Comparison of ENCODE assay signal across 18 mouse cellular contexts in the genomic region with DNA sequence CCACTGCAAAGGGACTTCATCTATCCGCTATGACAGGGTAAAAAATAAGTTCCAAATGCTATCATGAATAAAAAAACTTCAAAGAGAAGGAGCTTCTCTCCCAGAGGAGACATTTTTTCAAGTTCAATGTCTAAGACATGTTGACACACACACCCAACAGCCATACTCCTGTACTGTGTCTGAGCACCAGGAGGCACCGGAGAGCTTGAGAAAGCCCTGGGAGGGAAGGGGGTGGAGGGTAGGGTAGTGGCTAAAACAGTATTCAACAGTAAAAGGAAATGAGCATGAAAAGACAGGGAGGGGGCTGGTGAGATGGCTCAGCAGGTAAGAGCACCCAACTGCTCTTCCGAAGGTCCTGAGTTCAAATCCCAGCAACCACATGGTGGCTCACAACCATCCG. TPM values are rescaled to one million over a fixed set of nuclear protein-coding genes. Genes with fewer than 3 reads are reported as not detected.
DNase-seq lines count a peak whose midpoint lies in the region; TF ChIP-seq lines count a peak whose summit lies in the region.
"Had no signal": no experiment of that assay in that cellular context is flagged by ENCODE, and none has a peak within 500 bp of the region (broad histone marks: within the 10 kb centered on the region; RNA-seq: fewer than 3 reads in every experiment).

No protein-coding gene starts in this region.

- TF ChIP-seq CTCF in gastrocnemius, adult 2 months (IDR thresholded peaks at IDR 0.05): no peak
- no peak for TF ChIP-seq CTCF in layer of hippocampus, adult 2 months (conservative IDR thresholded peaks at IDR 0.05)

- H3K4me3 ChIP-seq in gastrocnemius, adult 2 months: no peak overlapping the region
- H3K4me3 ChIP-seq in layer of hippocampus, adult 2 months: no peak overlapping the region
- H3K4me3 ChIP-seq: heart, embryonic 15.5 days; hindbrain, embryonic 10.5 days; left cerebral cortex, adult 2 months; limb, embryonic 12.5 days; liver, embryonic 15.5 days; midbrain, embryonic 13.5 days had no signal

- intact Hi-C loops in gastrocnemius, adult 2 months (cut with DNase I): no loop called here

- DNase-seq in 416B (ENCODE audit: low read depth) (peak; percentile 11), A20 (ENCODE audit: low read depth, low spot score) (peak; percentile 27)
- peak; percentile 63 for DNase-seq in T-cell, adult 2 months (ENCODE audit: low spot score)
- DNase-seq in naive thymus-derived CD4-positive, alpha-beta T cell, adult 2 months (ENCODE audit: low read depth): peak; percentile 67
- DNase-seq in layer of hippocampus, postnatal 10 days (ENCODE audit: low spot score in 2 of 2): no peak
- DNase-seq in gastrocnemius, adult 2 months: no peak
- DNase-seq in layer of hippocampus, adult 2 months (ENCODE audit: low spot score in 2 of 2): no peak
- DNase-seq: adrenal gland, postnatal 36 days; cerebellum, postnatal 14 days; gastrocnemius, postnatal 36 days; kidney, adult 8-10 months; lung, postnatal 36 days had no signal

- no peak overlapping the region for H3K27ac ChIP-seq in gastrocnemius, adult 2 months
- H3K27ac ChIP-seq in layer of hippocampus, adult 2 months: no peak overlapping the region
- H3K27ac ChIP-seq: heart, embryonic 15.5 days; hindbrain, embryonic 10.5 days; left cerebral cortex, adult 2 months; limb, embryonic 12.5 days; liver, embryonic 15.5 days; midbrain, embryonic 13.5 days had no signal

RNA-seq across cellular contexts. Expression of a gene that starts 58.6 kb away (rescaled TPM):
- total RNA-seq in layer of hippocampus, postnatal 10 days (2021): 10 to 100 TPM; 61.5 to 72.0 TPM
- under 1 TPM; 0.50 to 0.71 TPM for total RNA-seq in gastrocnemius, adult 2 months (2021)
- total RNA-seq in layer of hippocampus, adult 2 months (2021): 10 to 100 TPM; 45.3 to 46.9 TPM

Comparison
In these comparisons a context has a peak if more than half of its experiments do, and no peak if none do; other contexts are left out.
1. DNase-seq: peak in 416B (single experiment), A20 (single experiment), T-cell, adult 2 months (single experiment) and naive thymus-derived CD4-positive, alpha-beta T cell, adult 2 months (single experiment); none in layer of hippocampus, postnatal 10 days (0 of 2), gastrocnemius, adult 2 months (single experiment) and layer of hippocampus, adult 2 months (0 of 2).
2. RNA of a gene that starts 58.6 kb away (total RNA-seq): 61.5 to 72.0 TPM in layer of hippocampus, postnatal 10 days and 45.3 to 46.9 TPM in layer of hippocampus, adult 2 months; 0.50 to 0.71 TPM in gastrocnemius, adult 2 months; every median in the first group is over 10 times any median in the second.